Mouse (Mus musculus): ENCODE results near the gene Fibp.

Fibp gene

DNA sequence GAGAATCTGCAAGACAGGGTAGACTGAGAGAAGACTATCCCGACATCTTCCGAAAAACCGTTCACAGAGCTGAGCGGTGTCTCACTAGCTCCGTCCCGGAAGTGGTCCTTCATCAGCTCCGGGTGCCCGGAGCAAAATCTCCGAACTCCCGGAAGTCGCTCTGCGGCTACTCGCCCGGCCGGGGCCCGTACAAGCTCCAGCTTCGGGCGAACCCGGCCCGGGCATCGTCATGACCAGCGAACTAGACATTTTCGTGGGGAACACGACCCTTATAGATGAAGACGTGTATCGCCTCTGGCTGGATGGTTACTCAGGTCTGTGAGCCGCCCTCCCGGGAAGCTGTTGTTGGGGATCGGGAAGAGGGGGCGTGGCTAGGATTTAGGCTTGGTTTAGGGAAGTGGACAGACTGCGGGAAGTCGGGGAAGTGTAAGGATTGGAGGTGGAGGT, at the start of gene Fibp:
Gene Fibp (plus strand): TSS at position 151 of the 447 bp plus-strand sequence.
- DNase-seq (ENCODE audit: low spot score in 2 of 2), result peak; percentile 78 to 91

DNA sequence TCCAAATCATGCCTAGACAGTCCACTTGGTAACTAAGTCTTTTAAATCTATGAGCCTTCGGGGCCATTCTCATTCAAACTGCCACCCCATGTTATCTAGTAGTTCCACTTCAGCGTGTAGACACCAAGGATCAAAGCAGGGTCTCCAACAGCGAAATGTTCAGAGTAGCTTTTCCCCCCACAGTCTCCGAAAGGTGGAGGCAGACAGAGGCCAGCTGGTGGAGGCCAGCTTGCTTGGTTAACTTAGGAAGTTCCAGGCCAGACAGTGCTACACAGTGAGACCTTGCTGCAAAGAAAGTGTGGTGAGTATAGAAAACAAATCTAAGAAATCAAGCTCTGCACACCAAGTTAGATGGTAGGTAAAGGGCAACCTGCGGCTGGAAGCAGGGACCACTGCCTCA, 49.8 kb upstream of the Fibp start:
- DNase-seq (ENCODE audit: low spot score in 2 of 2), result no peak

DNA sequence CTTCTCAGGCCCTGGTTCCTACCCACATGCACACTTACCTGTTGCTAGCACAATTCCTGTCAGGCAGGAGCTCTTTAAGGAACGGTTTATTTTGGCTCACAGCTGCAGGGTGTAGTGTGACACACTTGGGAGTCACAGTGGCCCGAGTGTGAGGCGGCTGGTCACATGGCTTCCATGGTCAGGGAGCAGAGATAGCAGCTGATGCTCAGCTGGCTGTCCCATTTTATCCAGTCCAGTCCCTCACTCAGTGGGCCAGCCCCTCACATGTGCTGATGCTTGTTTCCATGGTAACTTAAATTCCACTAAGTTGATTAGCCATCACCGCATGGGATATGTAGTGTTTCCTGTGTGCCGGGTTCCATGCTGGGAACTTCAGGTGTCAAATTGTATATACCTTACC, 48.5 kb upstream of the Fibp start:
- DNase-seq (ENCODE audit: low spot score in 2 of 2), result no peak

DNA sequence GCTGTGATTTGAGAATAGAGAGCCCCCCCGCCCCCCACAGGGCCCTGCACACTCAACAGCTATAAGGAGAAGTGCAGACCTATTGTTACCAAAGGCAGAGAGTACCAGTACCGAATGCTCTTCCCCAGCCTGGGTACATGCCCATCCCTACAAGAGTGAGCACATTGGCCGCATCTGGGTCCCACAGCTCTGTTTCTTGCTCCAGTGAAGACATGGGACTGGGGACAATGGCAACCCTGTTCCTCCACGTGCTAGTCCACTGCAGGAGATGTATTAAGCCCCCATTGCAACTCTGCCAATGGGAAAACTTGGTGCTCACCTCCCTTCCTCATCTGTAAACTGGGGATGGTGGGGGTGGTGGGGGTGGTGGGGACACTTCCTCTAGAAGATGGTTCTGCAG, 46.6 kb upstream of the Fibp start:
- DNase-seq (ENCODE audit: low spot score in 2 of 2), result no peak

DNA sequence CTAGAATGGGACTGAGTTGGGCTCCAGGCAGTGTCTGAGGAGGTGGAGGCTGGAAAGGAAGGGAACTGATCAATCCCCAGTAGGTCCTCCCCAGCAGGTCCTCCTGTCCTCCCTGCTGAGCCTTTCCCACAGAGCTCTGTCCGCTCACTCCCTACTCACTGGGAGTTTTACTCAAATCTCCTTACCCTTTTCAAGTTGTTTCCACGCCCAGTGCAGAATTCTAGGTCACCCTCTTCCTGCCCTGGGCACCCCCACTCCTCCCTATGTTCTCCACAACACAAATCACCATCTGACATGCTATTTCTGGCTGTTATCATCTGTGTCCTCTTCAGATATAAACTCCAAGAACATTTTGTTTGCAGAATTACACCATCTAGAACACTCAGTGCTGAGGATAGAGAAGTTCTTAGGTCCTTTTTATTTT, 45.9 kb upstream of the Fibp start:
- DNase-seq (ENCODE audit: low spot score in 2 of 2), result no peak

DNA sequence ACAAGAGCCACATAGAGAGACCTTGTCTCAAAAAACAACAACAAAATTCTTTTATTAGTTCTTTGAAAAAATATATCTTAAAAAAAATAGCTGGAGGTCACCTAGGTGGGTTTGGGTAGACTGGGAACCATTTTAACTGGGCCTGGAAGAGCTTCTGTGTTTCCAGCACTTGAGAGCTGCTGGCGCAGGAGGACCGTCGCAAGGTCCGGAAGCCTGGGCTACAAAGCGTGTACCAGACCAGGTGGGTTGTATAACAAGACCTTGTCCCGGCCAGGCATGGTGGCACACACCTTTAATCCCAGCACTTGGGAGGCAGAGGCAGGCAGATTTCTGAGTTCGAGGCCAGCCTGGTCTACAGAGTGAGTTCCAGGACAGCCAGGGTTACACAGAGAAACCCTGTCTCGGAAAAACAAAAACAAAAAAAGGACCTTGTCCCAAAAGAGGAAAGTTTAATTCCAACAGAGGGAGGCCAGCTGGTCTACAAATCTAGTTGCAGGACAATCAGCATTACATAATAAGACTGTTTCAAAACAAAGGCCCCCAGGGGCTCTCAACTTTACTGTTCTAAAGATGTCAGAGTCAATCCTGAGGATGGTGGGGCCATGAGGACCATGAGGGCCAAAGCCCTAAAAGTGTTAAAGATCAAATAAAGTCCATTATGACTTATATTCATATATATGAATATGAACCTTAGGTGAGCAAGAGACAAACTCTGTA, 41.5 kb upstream of the Fibp start:
- no peak for DNase-seq (ENCODE audit: low spot score in 2 of 2)

DNA sequence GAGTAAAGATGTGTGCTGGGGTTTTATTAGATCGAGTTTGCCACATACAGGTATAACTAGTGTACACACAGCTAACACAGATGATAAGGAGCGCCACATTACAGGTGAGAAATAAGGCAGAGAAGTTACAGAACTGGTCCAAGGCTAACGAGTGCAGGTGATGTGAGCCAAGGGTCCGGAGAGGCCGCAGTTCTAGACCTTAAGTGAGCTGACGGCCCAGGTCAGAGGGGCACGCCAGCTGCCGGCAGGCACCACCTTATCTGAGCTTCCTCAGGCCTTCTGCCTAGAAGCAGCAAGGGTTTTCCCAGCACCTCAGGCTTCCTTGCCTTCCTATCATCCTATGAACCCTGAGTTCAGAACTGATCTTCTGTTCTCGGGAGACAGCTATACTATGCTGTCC, 40.8 kb upstream of the Fibp start:
- DNase-seq (ENCODE audit: low spot score in 2 of 2), result no peak

DNA sequence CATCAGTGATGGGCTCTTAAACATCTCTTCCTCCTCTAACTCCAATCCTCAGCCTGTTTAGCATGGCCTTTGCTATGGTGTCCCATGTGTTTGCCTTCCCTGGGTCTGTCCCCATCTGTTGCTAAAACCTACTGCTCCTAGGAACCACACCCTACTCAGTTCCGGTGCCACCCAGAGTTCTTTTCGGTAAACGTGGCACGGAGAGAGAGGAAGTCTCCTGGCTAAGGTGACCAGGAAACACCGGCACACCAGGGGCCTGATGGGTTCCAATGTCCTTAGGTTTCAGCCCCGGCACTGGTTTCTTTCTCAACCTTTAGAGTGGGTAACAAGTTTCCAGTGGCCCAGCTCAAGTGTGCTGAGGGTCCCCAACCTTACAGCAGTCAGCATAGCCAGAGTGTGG, 39.8 kb upstream of the Fibp start:
- DNase-seq (ENCODE audit: low spot score in 2 of 2), result no peak

DNA sequence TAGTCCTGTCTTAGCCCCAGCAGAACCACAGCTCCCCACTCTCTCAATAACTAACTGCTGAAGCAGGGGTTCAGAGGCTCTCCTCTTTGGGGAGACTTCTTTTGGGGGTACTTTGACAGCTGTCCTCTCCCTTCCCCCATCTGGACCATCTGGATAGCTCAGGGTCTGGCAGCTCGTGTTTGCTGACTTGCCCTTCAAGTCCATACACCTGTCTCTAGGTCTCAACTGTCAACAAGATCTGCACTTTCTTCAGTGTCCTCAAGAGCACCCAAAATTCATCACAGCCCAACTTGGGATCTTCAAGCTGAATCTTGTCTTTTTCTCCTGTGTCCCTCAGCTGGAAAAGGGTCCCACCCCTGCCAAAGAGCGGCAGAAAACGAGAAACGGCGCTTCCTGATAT, 38.6 kb upstream of the Fibp start:
- DNase-seq (ENCODE audit: low spot score in 2 of 2), result no peak

DNA sequence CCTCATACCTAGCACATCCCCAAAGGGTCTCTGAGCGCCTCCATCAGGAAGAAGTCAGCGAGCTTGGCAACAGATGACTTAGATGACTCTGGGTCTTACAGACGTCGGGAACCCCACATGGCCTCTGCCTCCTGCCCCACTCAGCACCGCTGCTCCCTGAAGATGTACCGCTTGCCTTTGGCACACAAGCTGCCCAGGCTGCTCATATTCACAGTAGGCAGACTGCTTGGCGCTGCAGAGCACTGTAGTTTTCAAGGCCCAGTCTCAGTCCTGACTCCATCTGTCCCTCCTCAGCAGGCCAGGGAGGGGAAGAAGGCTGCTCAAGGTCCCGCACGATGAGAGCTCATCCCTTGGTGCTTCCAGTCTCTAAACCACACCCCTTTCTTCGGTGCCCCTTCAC, 38.1 kb upstream of the Fibp start:
- DNase-seq (ENCODE audit: low spot score in 2 of 2), result no peak

DNA sequence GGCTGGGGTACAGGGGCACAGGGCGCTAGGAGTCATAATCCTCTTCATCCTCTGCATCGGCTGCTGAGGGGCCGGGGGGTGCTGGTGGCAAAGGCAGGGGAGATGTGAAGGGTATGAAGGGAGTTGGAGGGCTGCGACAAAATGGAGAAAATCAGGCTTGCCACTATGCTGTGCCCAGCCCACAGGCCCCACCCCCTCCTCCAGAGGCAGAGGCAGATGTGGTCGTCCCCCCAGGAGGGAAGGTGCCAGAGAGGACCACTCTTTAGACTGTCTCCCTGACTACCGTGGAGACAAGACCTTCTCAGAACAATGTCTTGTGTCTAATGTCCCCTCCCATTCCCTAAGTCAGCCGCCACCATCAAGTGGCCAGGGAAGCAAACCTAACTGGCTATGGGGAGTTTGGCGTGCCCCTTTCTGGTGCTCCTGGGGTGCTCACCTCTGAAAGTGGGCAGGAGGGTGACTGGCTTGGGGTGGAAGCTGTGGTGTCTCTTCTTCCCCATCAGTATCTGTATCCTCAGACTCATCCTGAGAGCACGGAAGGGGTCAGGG, 37.4 kb upstream of the Fibp start:
- DNase-seq (ENCODE audit: low spot score in 2 of 2), result no peak

DNA sequence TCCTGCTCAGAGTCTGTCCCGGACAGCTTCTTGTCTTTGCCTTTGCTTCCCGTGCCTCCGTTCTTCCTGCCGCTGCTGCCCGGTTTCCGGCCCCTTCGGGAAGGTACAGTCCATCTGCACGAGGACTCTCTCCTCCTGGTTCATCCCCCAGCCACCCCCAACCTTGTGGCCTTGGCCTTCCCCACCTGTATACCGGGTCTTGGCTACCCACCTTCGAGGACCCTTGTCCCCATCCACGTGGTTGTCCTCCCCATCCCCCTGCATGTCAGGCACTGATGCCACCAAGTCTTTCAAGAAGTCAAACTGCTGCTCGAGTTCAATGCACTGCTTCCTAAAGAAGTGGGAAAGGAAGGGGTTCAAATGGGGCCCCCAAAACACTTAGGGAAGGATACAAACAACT, 36.9 kb upstream of the Fibp start:
- DNase-seq (ENCODE audit: low spot score in 2 of 2), result no peak

DNA sequence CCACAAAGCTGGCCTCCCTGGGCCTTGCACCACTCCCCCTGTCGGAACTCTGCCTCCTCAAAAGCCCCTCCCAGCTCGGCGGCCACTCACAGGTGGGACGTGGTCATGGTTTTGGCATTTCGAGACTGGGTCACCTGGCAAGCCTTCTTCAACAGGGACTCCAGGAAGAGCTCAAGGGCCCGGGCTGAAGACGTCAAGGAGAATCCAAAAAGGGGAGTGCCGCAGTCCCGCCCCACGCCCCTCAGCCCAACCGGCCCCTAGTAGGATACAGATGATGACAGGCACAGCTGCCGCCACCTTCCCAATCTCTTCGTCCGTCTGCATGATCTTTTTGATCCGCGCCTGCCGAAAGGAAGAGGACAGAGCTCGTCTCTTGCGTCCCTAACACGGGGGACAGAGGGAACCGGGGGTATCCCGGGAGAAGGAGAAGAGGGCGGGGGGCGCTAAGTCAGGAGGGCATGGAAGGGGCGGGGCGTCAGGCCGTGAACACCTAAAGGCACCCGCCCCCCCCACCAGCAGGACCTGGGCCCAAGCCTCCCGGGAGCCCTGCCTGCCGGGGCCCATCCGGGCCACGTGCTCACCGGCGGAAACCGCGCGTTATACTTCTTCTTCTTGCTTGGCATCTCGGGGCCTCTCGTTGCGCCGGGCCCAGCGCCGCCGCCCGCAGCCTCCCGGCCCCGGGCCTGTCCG, 36.2 kb upstream of the Fibp start:
- DNase-seq (ENCODE audit: low spot score in 2 of 2), result peak; percentile 70 to 79

DNA sequence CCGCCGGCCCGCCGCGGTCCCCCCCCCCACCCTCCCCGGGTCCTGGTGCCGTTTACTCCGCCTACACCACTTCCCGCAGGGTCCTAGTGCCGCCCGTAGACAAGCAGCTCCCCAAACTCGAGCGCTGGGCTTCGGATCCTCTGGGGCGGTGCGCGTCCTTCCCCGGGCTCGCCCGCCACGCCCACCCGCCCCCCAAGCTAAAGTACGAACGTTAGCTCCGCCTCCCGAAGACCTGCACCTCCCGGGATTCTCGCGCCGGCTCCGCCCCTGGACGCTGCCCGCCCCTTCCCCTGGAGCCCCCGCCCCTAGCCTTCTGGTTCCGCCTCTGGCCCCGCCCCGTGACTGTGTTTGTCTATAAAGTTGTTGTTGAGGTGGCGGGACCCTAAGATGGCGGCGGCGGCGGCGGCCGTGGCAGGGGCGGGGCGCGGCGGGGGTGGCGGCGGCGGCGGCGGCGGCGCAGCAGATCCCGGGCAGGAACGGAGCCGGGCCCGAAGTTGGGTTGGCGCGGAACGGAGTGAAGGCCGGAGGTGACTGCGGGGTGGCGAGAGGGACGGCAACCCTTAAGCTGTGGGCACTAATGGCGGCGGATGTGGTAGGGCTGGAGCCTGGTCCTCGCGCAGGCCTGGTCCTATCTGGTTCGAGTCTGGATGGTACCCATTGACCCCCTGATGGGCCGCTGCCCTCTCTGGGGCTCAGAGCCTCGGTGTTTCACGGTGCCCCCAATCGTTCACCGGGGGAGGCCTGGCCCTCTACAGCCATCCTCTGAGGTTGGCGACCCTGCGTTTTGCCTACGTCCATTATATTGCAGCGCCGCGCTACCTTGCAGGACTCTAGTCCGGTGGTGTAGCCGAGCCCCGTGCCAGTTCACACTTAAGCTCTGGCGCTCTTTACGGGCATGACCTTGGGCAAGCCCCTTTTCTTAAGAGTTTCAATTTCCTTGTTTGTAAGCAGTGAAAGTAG, 35.4 kb upstream of the Fibp start, which contains the start of the genes Drap1 and AI837181:
Gene Drap1 (minus strand): TSS at position 198 of the 960 bp plus-strand sequence.
Gene AI837181 (plus strand): TSS at position 363 of the 960 bp plus-strand sequence.
- DNase-seq (ENCODE audit: low spot score in 2 of 2), result peak; percentile 94 to 98

DNA sequence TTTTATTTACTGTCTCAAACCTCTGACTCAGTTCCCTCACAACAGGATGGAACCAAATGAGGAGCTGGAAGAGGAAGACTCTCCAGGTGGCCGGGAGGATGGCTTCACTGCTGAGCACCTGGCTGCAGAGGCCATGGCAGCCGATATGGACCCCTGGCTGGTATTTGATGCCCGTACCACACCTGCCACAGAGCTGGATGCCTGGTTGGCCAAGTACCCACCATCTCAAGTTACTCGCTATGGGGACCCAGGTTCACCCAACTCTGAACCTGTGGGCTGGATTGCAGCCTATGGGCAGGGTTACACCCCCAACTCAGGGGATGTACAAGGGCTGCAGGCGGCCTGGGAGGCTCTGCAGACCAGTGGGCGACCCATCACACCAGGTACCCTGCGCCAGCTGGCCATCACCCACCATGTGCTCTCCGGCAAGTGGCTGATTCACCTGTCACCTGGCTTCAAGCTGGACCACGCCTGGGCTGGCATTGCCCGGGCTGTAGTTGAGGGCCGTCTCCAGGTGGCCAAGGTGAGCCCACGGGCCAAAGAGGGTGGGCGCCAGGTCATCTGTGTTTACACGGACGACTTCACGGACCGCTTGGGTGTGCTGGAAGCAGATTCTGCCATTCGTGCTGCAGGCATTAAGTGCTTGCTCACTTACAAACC, 34.4 kb upstream of the Fibp start:
- no peak for DNase-seq (ENCODE audit: low spot score in 2 of 2)

DNA sequence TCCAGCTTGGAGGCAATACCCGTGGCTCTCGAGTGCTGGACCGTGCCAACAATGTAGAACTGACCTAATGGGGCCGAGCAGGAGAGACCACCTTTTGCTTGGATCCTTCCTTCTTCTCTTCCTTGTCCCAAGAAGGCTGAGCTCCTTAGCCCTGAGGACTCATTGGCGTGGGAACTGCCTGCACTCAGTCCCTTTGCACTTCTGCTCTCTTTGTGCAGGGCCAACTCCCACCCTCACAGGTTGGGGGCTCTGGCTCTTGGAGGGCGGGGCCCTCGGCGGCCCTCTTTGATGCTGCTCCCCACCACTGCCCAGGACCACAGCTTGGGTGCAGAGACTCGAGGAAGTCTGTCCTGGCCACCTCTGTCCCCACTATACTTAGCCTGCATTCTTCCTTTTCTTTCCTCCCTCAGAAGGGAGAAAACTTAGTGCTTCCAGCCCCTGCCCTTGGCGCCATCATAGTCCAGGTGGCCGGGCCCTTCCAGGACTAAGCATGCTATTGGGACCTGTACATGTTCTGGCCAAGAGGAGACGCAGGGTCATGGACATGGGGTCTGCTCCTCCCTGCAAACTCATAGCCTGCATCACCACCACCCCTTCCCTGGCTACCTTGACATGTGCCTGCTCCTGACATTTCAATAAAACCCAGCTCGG, 33.6 kb upstream of the Fibp start:
- DNase-seq (ENCODE audit: low spot score in 2 of 2), result no peak

DNA sequence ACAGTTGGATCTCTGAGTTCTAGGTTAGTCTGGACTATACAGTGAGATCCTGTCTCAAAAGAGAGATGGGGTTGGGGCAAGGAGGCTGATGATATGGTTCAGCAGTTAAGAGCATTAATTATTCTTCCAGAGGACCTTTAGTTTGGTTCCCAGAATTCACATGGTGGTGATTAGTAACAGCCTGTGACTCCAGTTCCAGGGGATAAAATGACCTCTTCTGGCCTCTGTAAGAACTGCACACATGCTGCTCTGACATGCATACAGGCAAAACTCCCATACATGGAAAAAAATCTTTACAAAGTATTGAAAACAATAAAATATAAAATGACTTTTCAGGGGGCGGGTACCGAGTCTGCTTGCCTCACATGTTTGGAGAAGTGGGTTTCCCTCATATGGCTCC, 32.3 kb upstream of the Fibp start:
- peak in 1 of 2 experiments; percentile 46 for DNase-seq (ENCODE audit: low spot score in 2 of 2)

DNA sequence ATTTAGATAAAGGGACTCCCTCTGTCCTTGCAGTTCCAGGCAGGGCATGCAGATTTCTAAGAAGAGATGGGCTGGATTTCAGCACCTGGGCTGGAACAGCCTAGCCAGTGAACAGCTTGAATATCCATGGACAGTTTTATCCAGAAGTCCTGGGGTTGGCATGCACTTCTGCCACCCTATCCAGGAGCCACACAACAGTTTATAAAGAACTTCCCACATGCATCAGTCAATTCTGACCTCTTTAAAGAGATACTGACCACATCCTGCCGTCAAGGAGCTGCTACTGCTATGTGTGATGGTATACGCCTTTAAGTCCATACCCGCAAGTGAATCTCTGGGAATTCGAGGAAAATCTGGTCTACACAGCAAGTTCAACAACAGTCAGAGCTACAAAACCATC, 31.2 kb upstream of the Fibp start:
- DNase-seq (ENCODE audit: low spot score in 2 of 2), result no peak

DNA sequence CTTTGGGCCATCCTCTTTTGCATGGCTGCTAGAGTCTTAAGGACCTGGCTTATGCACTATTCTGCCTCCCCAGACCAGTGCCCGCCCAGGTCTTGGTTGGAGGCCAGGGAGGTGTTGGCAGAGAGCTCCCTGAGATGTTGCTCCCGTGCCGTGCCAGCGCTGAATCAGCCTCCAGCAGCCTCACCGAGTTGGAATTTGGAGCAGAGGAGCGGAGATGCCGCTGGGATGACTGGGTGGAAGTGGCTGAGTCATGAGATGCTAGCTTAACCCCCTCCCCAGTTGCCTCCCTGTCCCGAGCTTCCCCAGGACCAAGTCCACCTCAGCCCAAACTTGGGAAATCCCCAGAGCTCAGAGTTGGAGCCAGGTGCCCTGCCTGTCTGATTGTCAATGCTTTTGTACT, 30.6 kb upstream of the Fibp start:
- no peak for DNase-seq (ENCODE audit: low spot score in 2 of 2)

DNA sequence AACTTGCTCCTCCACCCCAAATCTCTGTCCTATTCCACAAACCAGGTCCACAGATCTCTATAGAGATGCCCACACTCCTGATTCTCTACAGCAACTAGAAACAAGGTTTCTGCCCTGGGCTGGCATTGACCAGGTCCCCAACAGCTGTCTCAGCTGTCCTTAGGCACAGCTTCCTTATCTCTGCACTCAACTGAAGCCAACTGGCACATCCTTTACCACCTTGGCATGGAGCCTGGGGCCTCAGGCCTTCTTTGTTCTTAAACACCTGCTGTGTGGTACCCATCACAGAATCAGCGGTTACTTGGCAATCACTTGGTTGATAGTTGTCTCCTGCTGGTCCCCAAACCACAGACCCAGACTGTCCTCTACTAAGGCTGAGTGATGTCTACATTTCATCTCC, 30.0 kb upstream of the Fibp start:
- no peak for DNase-seq (ENCODE audit: low spot score in 2 of 2)

Data from spleen, postnatal 10 days (tissue).